Mouse (Mus musculus) ovary, postnatal 14 days (tissue): ENCODE measurements around the gene Jmjd6.
"Not testable (repeated sequence)": the region's sequence is repeated elsewhere in the genome, so short reads cannot be mapped to it uniquely, and the experiment has no call there.

Experiments
- DNase-seq: peaks from one replicate; pipeline ENCODE4 v3.0.0; 2022; ENCODE audit warnings: low spot score

Gene Jmjd6

DNA sequence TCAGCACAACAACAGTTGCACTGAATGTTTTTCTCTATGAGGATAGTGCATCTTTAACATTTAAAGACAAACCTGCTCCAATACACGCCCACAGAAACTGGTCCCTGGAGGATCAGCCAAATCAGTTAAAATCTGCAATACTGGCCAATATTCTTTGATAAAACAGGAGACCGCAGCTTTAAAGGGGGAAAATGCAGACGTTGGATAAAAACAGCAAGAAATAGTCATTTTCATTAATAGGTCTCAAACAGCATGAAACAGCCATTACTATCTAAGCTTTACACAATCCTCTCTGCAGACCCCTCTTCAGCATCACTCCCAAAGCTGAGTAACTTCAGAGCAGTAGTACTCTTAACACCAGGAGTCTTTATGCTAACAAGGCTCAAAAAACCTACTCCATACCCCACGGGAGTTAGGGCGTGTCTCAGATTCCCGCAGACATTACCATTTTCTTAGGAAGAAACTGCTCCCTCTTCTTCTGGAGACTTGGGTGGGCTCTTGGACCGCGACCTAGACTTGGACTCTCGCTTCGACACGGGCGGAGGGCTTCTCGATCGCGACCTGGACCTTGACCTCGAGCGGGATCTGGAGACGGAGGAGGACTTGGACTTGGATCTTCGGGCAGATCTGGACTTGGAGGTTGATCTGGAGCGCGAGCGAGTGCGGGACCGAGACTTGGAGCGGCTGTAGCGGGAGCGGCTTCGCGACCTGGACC is 8.5 kb upstream of the Jmjd6 start:
- DNase-seq = no peak

GRCm38 (mm10) chr11:116850833-116851477 is 7.7 kb upstream of the Jmjd6 start:
- DNase-seq = no peak

GRCm38 (mm10) chr11:116850085-116850484 is 6.8 kb upstream of the Jmjd6 start:
- DNase-seq = no peak

GRCm38 (mm10) chr11:116849587-116849986 is 6.3 kb upstream of the Jmjd6 start:
- no peak for DNase-seq

DNA sequence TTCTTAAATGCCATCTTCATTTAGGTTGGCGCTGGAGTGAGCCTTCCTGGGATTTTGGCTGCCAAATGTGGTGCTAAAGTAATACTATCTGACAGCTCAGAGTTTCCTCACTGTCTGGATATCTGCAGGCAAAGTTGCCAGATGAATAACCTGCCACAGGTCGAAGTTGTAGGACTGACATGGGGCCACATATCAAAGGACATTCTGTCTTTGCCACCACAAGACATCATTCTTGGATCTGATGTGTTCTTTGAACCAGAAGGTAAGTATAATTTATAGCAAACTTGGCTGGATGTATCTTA is 5.6 kb upstream of the Jmjd6 start:
- DNase-seq = not testable (repeated sequence)

GRCm38 (mm10) chr11:116848086-116848876 is 5.0 kb upstream of the Jmjd6 start:
- no peak for DNase-seq

GRCm38 (mm10) chr11:116847187-116848085 is 4.2 kb upstream of the Jmjd6 start:
- DNase-seq = no peak

GRCm38 (mm10) chr11:116846593-116847181 is 3.4 kb upstream of the Jmjd6 start:
- DNase-seq = no peak

GRCm38 (mm10) chr11:116842531-116843260 is 553 bp downstream of the Jmjd6 start:
- DNase-seq = peak; percentile 45

DNA sequence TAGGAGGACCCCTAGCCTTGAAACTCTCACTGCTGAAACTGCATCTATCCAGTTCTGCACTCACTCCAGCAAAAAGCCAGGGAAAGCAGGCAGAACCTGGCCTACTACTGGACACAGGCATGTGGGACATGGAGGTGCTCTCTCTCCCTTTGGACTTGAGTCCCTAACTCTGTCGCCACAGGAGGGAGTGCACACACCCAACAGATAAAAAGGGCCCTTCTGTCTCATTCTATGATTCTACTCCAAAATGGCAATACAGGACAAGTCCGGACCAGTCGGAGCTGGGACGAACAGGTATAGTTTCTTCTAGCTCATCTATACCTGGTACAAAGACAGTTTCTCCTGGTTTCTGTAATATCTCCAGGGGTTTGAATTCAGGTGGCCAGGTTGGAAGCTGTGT is 2.5 kb downstream of the Jmjd6 start:
- DNase-seq = no peak

DNA sequence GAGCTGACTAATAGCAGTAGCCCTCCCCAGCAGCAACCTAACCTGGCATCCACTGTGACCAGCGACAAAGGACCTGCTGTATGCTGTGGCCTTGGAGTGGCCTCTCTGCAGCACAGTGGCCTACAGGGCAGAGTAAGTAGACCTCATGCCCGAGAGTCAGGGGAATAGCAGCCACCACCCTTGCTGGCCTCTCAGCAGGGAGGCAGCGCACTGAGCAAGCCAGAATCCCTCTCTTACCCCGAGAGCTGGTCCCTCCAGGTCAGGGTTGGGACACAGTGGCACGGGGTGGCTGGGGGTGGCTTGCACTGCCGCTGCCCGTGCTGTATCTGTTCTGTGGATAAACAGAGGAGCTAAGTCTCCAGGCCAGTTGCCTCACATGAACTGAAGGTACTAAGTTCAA is 3.6 kb downstream of the Jmjd6 start:
- no peak for DNase-seq

DNA sequence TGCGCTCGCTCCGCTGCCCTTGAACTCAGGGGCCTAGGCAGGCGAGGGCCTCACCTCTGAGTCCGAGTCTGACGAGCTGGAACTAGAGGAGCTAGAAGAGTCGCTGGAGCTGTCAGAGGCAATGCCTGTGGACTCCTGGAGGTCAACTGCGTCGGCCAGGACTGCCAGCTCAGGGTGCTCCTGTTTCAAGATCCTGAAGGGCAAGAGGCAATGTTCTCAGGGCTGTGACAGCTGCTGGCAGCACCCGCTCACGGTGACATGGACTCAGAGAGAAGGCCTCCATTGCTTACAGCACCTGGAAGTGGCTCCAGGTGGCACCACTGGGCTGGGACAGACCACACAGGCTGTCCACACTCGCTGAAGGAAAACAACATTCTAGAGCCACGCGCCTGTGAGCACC is 4.3 kb downstream of the Jmjd6 start:
- no peak for DNase-seq

DNA sequence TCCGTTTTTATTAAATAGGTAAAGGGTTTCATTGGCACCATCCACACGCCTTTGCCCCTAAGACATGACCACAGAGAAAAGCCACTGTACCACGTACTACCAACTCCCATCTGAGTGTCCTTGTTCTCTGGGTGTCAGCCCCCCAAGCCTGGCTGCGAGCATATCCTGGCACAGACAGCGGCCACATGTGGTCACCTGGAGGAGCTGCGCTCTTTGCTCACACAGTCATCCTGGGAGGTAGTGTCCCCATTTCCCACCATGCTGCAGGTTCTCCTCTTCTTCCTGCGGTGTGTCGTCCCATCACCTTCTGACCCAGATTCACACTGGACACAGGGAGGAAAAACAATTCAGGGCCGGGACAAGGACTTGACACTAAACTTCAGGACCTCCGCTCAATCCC is 5.8 kb downstream of the Jmjd6 start:
- no peak for DNase-seq

- DNase-seq = no peak
Measured at GRCm38 (mm10) chr11:116836283-116836682, 7.0 kb downstream of the Jmjd6 start.

DNA sequence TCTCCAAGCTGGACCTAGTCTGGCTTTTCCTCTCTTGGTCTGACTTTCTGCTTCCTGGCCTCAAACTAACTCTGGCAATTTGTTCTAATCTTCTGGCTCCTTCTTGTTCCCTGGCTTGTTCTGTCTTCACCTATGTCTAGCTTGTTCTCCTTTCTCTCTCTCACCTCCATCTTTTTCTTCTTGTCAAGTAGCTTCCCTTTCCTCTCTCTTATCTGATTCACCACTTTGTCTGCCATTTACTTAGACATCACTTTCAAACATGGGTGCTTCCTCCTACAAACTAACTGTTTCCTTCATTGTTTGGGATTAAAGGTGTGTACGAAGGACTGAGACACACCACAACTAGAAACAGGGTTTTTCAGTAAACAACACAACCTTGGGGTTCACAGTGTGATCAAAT is 8.3 kb downstream of the Jmjd6 start:
- no peak for DNase-seq

DNA sequence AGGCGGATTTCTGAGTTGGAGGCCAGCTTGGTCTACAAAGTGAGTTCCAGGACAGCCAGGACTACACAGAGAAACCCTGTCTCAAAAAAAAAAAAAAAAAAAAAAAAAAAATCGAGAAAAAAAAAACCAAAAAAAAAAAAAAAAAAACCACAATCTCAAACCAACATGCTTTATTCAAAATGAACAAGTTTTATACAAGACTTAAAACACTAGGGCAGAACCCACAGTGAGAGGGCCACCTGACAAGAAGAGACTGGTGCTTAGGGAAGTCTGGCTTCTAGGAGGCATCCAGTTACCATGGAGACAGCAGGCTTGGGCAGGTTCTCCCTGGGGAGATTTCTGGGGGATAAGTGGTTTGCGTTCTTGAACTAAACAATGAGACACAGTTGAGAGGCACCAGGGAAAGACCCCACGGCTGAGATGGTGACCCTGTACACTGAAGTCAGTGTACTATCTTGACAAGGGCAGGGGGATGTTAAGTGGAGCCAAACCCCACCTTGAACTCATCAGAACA is 11.0 kb downstream of the Jmjd6 start:
- DNase-seq = no peak

- peak; percentile 86 for DNase-seq
Measured at GRCm38 (mm10) chr11:116827534-116828165, 15.6 kb downstream of the Jmjd6 start, which contains the start of gene Mxra7. TSS of gene Mxra7 (minus strand) at chr11:116828046.

- no peak for DNase-seq
Measured at GRCm38 (mm10) chr11:116826550-116827504, 16.4 kb downstream of the Jmjd6 start.

DNA sequence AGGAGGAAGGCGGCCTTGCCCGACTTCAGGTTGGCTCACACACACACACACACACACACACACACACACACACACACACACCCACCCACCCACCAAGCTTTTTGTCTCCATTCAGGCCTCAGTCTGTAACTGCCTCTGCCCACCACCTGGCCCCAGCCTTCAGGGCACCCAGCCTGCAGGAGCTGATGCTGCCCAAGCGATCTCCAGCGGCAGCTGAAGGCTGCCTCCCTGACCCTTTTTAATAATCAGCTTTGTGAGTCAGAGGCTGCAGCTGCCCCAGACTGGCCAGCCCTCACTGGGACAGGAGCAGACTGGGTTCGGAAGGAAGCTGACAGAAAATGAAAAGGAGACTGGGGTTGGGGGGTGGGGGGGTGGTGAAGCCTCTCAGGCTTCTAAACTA is 18.0 kb downstream of the Jmjd6 start:
- DNase-seq = no peak
